Mouse (Mus musculus): Measurements from ENCODE around the gene Iqck. TPM values are rescaled to one million over a fixed set of nuclear protein-coding genes. Genes with fewer than 3 reads are reported as not detected.

The Iqck gene
- total and polyA plus RNA-seq, 2 experiments from 2014 or later = 3.5 to 5.9 TPM

DNA sequence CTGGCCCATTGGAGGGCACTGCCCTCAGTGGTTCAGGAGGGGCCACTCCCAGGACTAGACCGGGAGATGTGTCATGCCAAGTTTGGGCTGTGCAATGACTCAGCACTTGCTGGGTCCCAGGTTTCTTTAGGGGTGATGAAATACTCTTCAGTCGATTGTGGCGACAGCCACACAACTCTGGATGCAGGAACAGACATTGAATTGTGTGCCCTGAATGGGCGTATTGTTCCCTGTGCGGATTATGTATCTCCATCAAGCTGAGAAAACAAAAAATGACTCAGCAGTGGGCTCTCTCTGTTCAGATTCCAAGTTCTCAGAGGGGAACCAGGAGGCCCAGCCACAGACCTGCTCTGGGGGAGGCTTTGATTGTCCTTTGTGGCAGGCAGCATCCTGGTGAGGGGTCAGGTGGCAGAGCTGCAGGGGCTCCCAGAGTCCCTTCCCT is 27.6 kb upstream of the Iqck start:
- H3K4me1 ChIP-seq (ENCODE audit: insufficient read depth, low read length) = no peaks in the 10 kb centered on the region
- no peak overlapping the region for H3K9ac ChIP-seq (replicated peaks; ENCODE audit: low read length, poor library complexity, severe bottlenecking)
- H3K27ac ChIP-seq (ENCODE audit: low read depth, low read length) = no peak overlapping the region
- WGBS = 15% methylated on average over 5 of the region's 5 CpGs
- no peaks in the 10 kb centered on the region for H3K27me3 ChIP-seq (ENCODE audit: insufficient read depth, low read length)
- ATAC-seq (ENCODE audit: low FRiP score) (0 out of 2 replicates have a peak, but pooled peaks have one; percentile 8), DNase-seq (ENCODE audit: low spot score) (peak; percentile 32)
- peaks cover 49% of the 10 kb centered on the region for H3K36me3 ChIP-seq (ENCODE audit: insufficient read depth, low read length)
- H3K4me2 ChIP-seq (ENCODE audit: low read depth, low read length, poor library complexity, severe bottlenecking) = no peak overlapping the region
- no peak for TF ChIP-seq CTCF (IDR thresholded peaks at IDR 0.05)
- H3K4me3 ChIP-seq (ENCODE audit: low read depth, low read length) = no peak overlapping the region
- H3K9me3 ChIP-seq (ENCODE audit: low read length) = no peaks in the 10 kb centered on the region

DNA sequence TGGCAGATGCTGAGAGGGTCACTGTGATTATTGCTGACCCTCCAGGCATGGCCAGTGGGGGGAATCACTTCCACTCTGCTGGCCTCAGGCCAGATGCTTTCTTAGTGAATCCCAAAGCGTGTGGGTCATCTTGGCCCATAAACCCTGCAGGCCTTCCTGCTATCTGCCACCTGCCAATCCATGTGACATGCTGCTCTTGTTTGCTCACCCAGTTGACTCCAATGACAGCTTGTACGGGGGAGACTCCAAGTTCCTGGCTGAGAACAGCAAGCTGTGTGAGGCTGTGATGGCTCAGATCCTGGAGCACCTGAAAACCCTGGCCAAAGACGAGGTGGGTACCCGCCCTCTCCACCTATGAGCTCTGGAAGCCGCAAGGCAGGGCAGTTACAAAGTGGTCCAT is 17.7 kb upstream of the Iqck start:
- Histone ChIP-seq H3K4me1 (ENCODE audit: insufficient read depth, low read length) (no peaks in the 10 kb centered on the region), H3K27me3 (ENCODE audit: insufficient read depth, low read length) (no peaks in the 10 kb centered on the region), H3K9me3 (ENCODE audit: low read length) (no peaks in the 10 kb centered on the region), H3K4me3 (ENCODE audit: low read depth, low read length) (no peak overlapping the region), H3K27ac (ENCODE audit: low read depth, low read length) (no peak overlapping the region), H3K9ac (replicated peaks; ENCODE audit: low read length, poor library complexity, severe bottlenecking) (no peak overlapping the region), H3K4me2 (ENCODE audit: low read depth, low read length, poor library complexity, severe bottlenecking) (no peak overlapping the region), H3K36me3 (ENCODE audit: insufficient read depth, low read length) (peaks cover 77% of the 10 kb centered on the region)
- 86% methylated on average over 5 of the region's 5 CpGs for WGBS
- no peak for TF ChIP-seq CTCF (IDR thresholded peaks at IDR 0.05)
- ATAC-seq (ENCODE audit: low FRiP score) (no peak), DNase-seq (ENCODE audit: low spot score) (no peak)

DNA sequence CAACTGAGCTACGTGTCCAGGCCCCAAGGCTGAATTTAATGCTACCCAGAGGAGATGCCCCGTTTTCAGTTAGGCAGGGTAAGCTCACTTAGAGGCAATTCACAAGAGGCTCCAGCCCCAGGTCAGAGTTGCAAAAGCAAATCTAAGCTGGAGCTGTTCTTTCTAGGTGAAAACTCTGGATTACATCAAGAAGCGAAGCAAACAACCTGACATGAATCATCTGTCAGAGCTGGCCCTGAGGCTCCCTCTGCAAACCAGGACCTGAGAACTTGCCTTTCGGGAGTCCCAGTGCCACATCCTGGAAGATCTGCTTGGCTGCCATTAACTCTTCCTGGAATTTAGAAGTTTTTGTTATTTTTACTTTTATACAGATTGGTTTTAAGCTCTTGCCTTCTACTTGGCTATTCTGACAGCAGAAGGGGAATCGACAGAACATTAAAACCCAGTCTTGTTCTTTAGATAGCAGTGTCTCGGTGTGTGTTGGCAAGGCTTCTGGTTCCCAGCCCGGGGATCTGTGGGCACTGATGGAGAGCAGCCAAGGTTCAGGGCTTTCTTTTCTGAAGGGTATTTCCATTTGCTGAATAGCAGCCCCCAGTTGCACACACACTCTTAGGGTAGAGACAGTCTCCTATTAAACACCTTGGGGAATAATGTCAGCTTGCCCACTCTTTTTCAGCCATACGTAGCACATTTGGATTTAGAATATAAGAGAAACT is 14.4 kb upstream of the Iqck start:
- no peak overlapping the region for H3K4me3 ChIP-seq (ENCODE audit: low read depth, low read length)
- H3K9me3 ChIP-seq (ENCODE audit: low read length) = no peaks in the 10 kb centered on the region
- peak; percentile 72 for DNase-seq (ENCODE audit: low spot score)
- no peak for TF ChIP-seq CTCF (IDR thresholded peaks at IDR 0.05)
- H3K36me3 ChIP-seq (ENCODE audit: insufficient read depth, low read length) = peaks cover 71% of the 10 kb centered on the region
- H3K27me3 ChIP-seq (ENCODE audit: insufficient read depth, low read length) = no peaks in the 10 kb centered on the region
- peak overlapping the region; percentile 34; the same call in 1 of the 2 replicates for H3K27ac ChIP-seq (ENCODE audit: low read depth, low read length)
- no peak for ATAC-seq (ENCODE audit: low FRiP score)
- 64% methylated on average over 8 of the region's 8 CpGs for WGBS
- no peak overlapping the region for H3K9ac ChIP-seq (replicated peaks; ENCODE audit: low read length, poor library complexity, severe bottlenecking)
- no peak overlapping the region for H3K4me2 ChIP-seq (ENCODE audit: low read depth, low read length, poor library complexity, severe bottlenecking)
- no peaks in the 10 kb centered on the region for H3K4me1 ChIP-seq (ENCODE audit: insufficient read depth, low read length)

DNA sequence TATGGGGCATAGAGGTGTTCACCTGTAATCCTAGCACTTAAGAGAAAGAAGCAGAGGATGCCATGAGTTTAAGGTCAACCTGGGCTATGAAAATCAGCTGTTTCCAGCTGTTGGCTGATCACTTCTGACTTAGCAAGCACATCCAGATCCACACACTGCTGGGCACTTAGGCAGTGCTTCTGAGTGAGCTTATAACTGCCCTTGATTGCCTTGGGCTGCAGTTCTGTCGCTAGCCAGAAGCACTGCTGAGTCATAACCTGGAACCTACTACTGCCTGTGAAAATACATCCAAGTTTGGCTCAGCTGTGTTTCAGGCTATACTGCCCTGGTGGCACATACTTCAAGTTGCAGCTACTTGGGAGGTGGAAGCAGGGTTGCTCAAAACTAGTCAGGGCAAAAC is 13.8 kb upstream of the Iqck start:
- no peaks in the 10 kb centered on the region for H3K9me3 ChIP-seq (ENCODE audit: low read length)
- H3K27ac ChIP-seq (ENCODE audit: low read depth, low read length) = no peak overlapping the region
- WGBS = 52% methylated on average over 1 of the region's 1 CpGs
- no peak overlapping the region for H3K9ac ChIP-seq (replicated peaks; ENCODE audit: low read length, poor library complexity, severe bottlenecking)
- H3K36me3 ChIP-seq (ENCODE audit: insufficient read depth, low read length) = peaks cover 71% of the 10 kb centered on the region
- no peak overlapping the region for H3K4me3 ChIP-seq (ENCODE audit: low read depth, low read length)
- H3K27me3 ChIP-seq (ENCODE audit: insufficient read depth, low read length) = no peaks in the 10 kb centered on the region
- TF ChIP-seq CTCF (IDR thresholded peaks at IDR 0.05) = 0 out of 2 replicates have a peak, but pooled peaks have one; percentile 11
- no peaks in the 10 kb centered on the region for H3K4me1 ChIP-seq (ENCODE audit: insufficient read depth, low read length)
- H3K4me2 ChIP-seq (ENCODE audit: low read depth, low read length, poor library complexity, severe bottlenecking) = no peak overlapping the region
- DNase-seq (ENCODE audit: low spot score) (peak; percentile 16), ATAC-seq (ENCODE audit: low FRiP score) (no peak)

DNA sequence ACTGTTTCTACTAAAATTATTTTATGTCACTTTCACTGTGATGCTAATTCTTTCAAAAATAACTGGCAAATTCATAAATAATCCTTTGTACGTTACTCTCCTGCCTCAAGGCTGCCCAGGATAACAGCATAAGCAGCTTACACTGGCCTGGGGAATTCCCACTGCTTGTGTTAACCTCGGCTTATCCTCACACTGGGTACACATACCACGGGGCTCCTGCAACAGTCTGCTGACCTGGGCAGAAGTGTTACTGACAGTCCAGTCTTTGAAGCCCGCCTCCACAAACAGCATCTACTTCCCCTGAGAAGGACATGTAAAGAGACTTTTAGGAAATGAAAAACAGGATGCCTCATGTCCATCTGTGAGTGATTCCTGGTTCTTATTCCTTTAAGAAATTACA is 12.6 kb upstream of the Iqck start:
- Histone ChIP-seq H3K27me3 (ENCODE audit: insufficient read depth, low read length) (no peaks in the 10 kb centered on the region), H3K9me3 (ENCODE audit: low read length) (no peaks in the 10 kb centered on the region), H3K27ac (ENCODE audit: low read depth, low read length) (no peak overlapping the region), H3K4me2 (ENCODE audit: low read depth, low read length, poor library complexity, severe bottlenecking) (no peak overlapping the region), H3K36me3 (ENCODE audit: insufficient read depth, low read length) (peaks cover 70% of the 10 kb centered on the region), H3K4me1 (ENCODE audit: insufficient read depth, low read length) (no peaks in the 10 kb centered on the region), H3K9ac (replicated peaks; ENCODE audit: low read length, poor library complexity, severe bottlenecking) (no peak overlapping the region), H3K4me3 (ENCODE audit: low read depth, low read length) (no peak overlapping the region)
- TF ChIP-seq CTCF (IDR thresholded peaks at IDR 0.05) = no peak
- DNase-seq (ENCODE audit: low spot score) (no peak), ATAC-seq (ENCODE audit: low FRiP score) (no peak)
- 62% methylated on average over 4 of the region's 4 CpGs for WGBS

DNA sequence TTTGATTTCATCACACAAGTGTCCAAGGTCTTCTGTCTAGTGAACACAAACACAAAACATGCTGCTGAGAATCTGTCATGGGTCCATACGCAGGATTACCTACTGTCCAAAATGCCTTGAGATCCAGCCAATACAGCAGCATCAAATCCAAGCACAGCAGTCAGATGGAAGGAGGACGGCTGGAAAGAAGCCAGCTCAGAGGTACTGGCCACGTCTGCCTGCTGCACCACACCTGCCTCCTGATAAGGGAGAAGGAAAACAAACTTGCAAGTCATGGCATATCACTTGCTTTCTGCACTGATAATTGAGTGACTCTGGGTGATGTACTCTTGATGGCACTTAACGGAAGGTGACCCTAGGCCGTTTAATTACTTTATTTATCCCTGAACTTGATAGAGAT is 10.4 kb upstream of the Iqck start:
- WGBS = 84% methylated on average over 5 of the region's 5 CpGs
- ATAC-seq (ENCODE audit: low FRiP score) (no peak), DNase-seq (ENCODE audit: low spot score) (no peak)
- no peaks in the 10 kb centered on the region for H3K4me1 ChIP-seq (ENCODE audit: insufficient read depth, low read length)
- no peaks in the 10 kb centered on the region for H3K27me3 ChIP-seq (ENCODE audit: insufficient read depth, low read length)
- no peak overlapping the region for H3K4me2 ChIP-seq (ENCODE audit: low read depth, low read length, poor library complexity, severe bottlenecking)
- no peak overlapping the region for H3K4me3 ChIP-seq (ENCODE audit: low read depth, low read length)
- no peak for TF ChIP-seq CTCF (IDR thresholded peaks at IDR 0.05)
- no peak overlapping the region for H3K27ac ChIP-seq (ENCODE audit: low read depth, low read length)
- H3K36me3 ChIP-seq (ENCODE audit: insufficient read depth, low read length) = peaks cover 72% of the 10 kb centered on the region
- no peaks in the 10 kb centered on the region for H3K9me3 ChIP-seq (ENCODE audit: low read length)
- no peak overlapping the region for H3K9ac ChIP-seq (replicated peaks; ENCODE audit: low read length, poor library complexity, severe bottlenecking)
